Mouse (Mus musculus): ENCODE measurements around the gene Slc39a11. TPM values are rescaled to one million over a fixed set of nuclear protein-coding genes. Genes with fewer than 3 reads are reported as not detected.

Slc39a11 gene
- polyA plus RNA-seq, 1 experiment from 2014 or later, result 26.3 TPM

DNA sequence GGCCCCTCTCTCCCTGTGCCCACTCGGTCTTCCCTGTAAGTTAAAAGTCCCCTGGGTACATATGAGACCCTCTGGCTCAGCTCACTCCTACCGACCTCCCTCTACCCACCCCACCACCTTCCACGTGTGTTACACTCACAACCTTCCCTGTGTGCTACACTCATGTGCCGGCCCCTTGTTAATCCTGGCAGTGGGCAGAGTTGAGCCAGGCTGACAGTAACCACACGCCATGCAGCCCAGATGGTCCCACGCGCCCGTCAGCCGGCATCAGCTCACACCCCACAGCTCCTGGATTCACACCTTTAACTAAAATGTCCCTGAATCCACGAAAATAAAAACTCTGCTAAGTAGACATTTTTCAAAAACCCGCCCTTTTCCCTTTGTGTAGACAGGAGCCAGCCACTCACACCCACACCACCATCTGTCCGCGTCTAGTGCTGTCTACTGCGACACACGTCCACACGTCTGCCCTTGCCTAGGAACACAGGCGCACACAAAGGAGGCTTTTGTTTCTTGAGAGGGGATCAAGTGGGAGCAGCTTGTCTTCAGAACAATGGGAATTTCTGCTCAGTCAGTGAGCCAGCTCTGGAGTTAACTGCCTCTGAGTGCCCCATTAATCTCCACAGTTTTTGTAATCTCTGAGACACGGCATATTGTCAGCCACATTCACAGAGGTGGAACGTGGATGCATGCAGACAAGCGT lies 210.4 kb downstream of the Slc39a11 start:
- H3K27ac ChIP-seq, result peak overlapping the region; percentile 51; the same call in 1 of the 2 replicates

DNA sequence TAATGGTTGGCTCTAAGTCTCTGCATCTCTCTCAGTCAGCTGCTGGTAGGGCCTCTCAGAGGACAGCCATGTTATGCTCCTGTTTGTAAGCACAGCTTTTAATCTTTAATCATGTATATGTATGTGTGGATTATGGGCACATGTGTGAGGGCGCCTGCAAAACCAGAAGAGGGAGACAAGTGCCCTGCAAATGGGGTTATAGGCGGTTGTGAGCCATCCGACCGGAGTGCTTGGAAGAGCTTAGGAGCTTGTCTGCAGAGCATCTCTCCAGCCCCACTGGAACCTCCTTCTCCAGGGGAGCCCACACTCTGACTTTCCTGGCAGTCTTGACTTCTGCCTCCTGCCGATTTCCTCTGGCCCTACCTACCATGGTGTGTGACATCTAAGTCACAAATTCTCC lies 211.0 kb downstream of the Slc39a11 start:
- Histone ChIP-seq H3K27ac (no peak overlapping the region), H3K9ac (peak overlapping the region; percentile 7; the same call in 1 of the 2 replicates), H3K9me3 (no peaks in the 10 kb centered on the region; the same call in 1 of the 2 replicates), H3K4me3 (no peak overlapping the region), H3K27me3 (no peaks in the 10 kb centered on the region), H3K36me3 (0 out of 2 replicates have a peak, but pooled peaks cover 3% of the 10 kb centered on the region), H3K4me2 (no peak overlapping the region), H3K4me1 (peaks cover 24% of the 10 kb centered on the region)
- ATAC-seq (ENCODE audit: insufficient number of reproducible peaks, insufficient read depth, low FRiP score, low TSS enrichment, low read depth), result no peak
- 82% methylated on average over 5 of the region's 5 CpGs for WGBS

More for the DNA sequence above, 210.4 kb downstream of the Slc39a11 start:
- WGBS, result 50% methylated on average over 20 of the region's 20 CpGs
- ATAC-seq (ENCODE audit: insufficient number of reproducible peaks, insufficient read depth, low FRiP score, low TSS enrichment, low read depth), result no peak
- no peak overlapping the region for H3K4me3 ChIP-seq
- H3K4me1 ChIP-seq, result peaks cover 24% of the 10 kb centered on the region
- 0 out of 2 replicates have a peak, but pooled peaks cover 3% of the 10 kb centered on the region for H3K36me3 ChIP-seq
- no peaks in the 10 kb centered on the region; the same call in 1 of the 2 replicates for H3K9me3 ChIP-seq
- H3K4me2 ChIP-seq, result no peak overlapping the region
- H3K9ac ChIP-seq, result peak overlapping the region; percentile 7; the same call in 1 of the 2 replicates
- no peaks in the 10 kb centered on the region for H3K27me3 ChIP-seq

DNA sequence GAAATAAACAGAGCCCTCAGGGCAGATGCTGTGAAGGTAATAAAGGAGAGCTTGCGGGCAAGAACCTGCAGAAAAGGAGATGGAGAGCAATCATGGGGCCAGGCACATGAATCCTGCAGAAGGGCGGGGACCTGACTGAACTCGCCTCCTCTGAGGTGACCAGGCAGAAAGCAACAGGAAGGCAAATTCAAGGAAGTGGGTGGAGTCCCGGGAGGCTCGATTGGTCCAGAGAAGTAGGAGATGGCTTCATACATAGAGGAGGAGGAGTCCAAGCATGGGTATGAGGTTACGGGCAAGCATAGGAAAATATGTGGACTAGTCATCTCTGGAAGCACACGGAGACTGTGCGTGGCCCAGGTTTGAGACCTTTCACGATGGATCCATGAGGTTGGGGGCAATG lies 212.5 kb downstream of the Slc39a11 start:
- Histone ChIP-seq H3K9me3 (no peaks in the 10 kb centered on the region; the same call in 1 of the 2 replicates), H3K4me2 (no peak overlapping the region), H3K9ac (no peak overlapping the region), H3K4me3 (no peak overlapping the region), H3K27me3 (no peaks in the 10 kb centered on the region), H3K27ac (no peak overlapping the region), H3K4me1 (peaks cover 24% of the 10 kb centered on the region), H3K36me3 (0 out of 2 replicates have a peak, but pooled peaks cover 3% of the 10 kb centered on the region)
- WGBS, result 82% methylated on average over 9 of the region's 9 CpGs
- ATAC-seq (ENCODE audit: insufficient number of reproducible peaks, insufficient read depth, low FRiP score, low TSS enrichment, low read depth), result no peak

DNA sequence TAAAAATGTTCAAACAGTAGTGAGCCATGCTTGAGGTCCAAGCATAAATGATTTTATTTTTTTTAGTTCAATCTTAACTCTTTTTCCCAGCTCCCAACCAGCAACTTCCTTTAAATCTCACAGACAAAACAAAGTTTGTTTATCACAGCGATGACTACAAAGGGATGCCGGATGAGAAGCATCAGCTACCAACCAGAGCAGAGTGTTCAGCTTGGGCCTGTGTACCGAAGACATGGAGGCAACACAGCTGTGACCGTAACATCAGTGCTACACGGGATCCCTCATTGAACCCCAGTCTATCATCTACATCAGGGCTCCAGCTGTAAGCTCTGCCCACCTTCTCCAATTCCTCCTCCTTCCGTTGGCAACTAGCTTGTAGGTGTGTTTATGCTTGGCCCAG lies 213.6 kb downstream of the Slc39a11 start:
- Histone ChIP-seq H3K9me3 (peaks cover 5% of the 10 kb centered on the region; the same call in 1 of the 2 replicates), H3K27me3 (no peaks in the 10 kb centered on the region), H3K36me3 (0 out of 2 replicates have a peak, but pooled peaks cover 3% of the 10 kb centered on the region), H3K4me3 (no peak overlapping the region), H3K9ac (no peak overlapping the region), H3K4me1 (peaks cover 24% of the 10 kb centered on the region), H3K27ac (no peak overlapping the region), H3K4me2 (no peak overlapping the region)
- ATAC-seq (ENCODE audit: insufficient number of reproducible peaks, insufficient read depth, low FRiP score, low TSS enrichment, low read depth), result no peak
- 82% methylated on average over 6 of the region's 6 CpGs for WGBS

DNA sequence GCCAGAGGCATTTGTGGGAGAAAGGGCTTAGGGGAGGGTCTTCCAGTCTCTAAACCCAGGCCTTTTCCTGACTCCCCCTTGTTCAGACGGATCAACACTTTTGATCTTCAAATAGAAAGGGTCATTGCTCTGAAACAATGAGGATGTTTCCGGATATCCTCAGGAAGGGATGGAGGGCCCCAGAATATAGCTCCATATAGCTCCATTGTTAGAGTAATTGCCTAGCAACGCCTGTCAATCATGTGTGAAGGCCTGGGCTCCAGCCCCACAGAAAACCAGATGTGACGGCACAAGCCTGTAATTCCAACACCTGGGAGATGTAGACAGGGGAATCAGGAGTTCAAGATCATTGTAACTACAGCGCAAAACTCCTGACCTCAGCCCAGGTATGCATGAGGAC lies 214.2 kb downstream of the Slc39a11 start:
- 48% methylated on average over 5 of the region's 5 CpGs for WGBS

DNA sequence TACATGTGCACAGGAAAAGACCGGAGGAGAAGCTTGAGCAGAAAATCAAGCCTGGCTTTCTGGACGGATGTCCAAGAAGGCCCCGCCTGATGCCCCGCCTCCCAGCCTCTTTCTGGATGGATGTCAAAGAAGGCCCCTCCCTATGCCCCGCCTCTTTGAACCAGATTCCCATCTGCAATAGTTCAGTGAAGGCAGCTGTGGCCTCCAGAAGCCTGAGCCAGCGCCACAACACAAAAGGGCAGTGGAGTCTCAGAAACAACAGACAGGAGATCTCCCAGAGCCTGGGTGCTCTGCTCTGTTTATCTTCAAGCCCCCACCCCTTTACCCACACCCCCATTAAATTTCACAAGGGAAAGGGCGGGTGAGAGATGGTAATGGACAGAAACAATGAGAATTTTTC lies 218.7 kb downstream of the Slc39a11 start:
- Histone ChIP-seq H3K9ac (no peak overlapping the region), H3K4me3 (no peak overlapping the region), H3K27ac (no peak overlapping the region), H3K27me3 (no peaks in the 10 kb centered on the region), H3K4me1 (peaks cover 8% of the 10 kb centered on the region; the same call in 1 of the 2 replicates), H3K36me3 (no peaks in the 10 kb centered on the region), H3K4me2 (no peak overlapping the region), H3K9me3 (0 out of 2 replicates have a peak, but pooled peaks cover 5% of the 10 kb centered on the region)
- WGBS, result 69% methylated on average over 7 of the region's 7 CpGs
- ATAC-seq (ENCODE audit: insufficient number of reproducible peaks, insufficient read depth, low FRiP score, low TSS enrichment, low read depth), result no peak

More for the DNA sequence above, 214.2 kb downstream of the Slc39a11 start:
- no peak for ATAC-seq (ENCODE audit: insufficient number of reproducible peaks, insufficient read depth, low FRiP score, low TSS enrichment, low read depth)
- H3K27ac ChIP-seq, result no peak overlapping the region
- H3K27me3 ChIP-seq, result no peaks in the 10 kb centered on the region
- H3K9ac ChIP-seq, result no peak overlapping the region
- H3K4me3 ChIP-seq, result no peak overlapping the region
- peaks cover 24% of the 10 kb centered on the region for H3K4me1 ChIP-seq
- H3K9me3 ChIP-seq, result 0 out of 2 replicates have a peak, but pooled peaks cover 5% of the 10 kb centered on the region
- no peak overlapping the region for H3K4me2 ChIP-seq
- no peaks in the 10 kb centered on the region for H3K36me3 ChIP-seq

DNA sequence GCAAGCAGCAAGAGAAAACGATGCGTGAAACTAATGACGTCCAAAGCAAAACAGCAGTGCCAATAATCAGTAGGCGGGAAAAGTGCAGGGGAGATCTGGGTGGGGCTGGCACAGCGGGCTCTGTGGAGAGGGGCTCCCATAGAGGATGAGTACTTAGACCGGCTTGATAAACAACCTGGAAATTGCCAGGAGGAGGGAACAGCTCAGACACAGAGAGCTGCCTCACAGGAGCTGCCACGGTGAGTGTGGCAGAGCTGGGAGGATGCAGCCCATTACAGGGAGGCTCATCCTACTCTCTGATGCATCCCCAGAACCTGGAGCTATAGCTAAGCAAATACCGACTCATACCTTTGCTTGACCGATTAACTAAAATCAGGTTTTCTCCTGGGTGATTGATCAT lies 224.0 kb downstream of the Slc39a11 start:
- Histone ChIP-seq H3K4me3 (no peak overlapping the region), H3K4me2 (no peak overlapping the region), H3K36me3 (no peaks in the 10 kb centered on the region), H3K9ac (no peak overlapping the region), H3K4me1 (peaks cover 13% of the 10 kb centered on the region; the same call in 1 of the 2 replicates), H3K9me3 (no peaks in the 10 kb centered on the region), H3K27ac (no peak overlapping the region), H3K27me3 (no peaks in the 10 kb centered on the region)
- no peak for ATAC-seq (ENCODE audit: insufficient number of reproducible peaks, insufficient read depth, low FRiP score, low TSS enrichment, low read depth)
- 61% methylated on average over 9 of the region's 9 CpGs for WGBS

DNA sequence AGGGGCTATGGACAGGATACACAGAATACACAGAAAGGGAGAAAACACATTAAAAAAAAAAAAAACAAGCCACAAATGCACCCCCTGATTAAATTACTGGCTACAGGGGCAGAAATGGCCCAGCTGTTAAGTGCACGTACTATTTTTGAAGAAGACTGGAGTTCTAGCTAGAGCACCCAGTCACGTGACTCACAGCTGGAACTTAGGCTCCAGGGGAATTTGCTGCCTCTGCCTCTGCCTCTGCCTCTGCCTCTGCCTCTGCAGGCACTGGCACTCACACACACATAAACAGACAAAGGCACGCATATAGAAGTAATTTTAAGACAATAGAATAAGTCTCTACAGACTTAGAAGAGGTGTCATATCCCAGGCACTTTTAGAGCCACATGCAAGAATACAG lies 224.4 kb downstream of the Slc39a11 start:
- Histone ChIP-seq H3K9ac (no peak overlapping the region), H3K9me3 (no peaks in the 10 kb centered on the region), H3K4me2 (no peak overlapping the region), H3K27ac (no peak overlapping the region), H3K4me1 (peaks cover 13% of the 10 kb centered on the region; the same call in 1 of the 2 replicates), H3K27me3 (no peaks in the 10 kb centered on the region), H3K36me3 (no peaks in the 10 kb centered on the region), H3K4me3 (no peak overlapping the region)
- 53% methylated on average over 3 of the region's 3 CpGs for WGBS
- ATAC-seq (ENCODE audit: insufficient number of reproducible peaks, insufficient read depth, low FRiP score, low TSS enrichment, low read depth), result no peak

DNA sequence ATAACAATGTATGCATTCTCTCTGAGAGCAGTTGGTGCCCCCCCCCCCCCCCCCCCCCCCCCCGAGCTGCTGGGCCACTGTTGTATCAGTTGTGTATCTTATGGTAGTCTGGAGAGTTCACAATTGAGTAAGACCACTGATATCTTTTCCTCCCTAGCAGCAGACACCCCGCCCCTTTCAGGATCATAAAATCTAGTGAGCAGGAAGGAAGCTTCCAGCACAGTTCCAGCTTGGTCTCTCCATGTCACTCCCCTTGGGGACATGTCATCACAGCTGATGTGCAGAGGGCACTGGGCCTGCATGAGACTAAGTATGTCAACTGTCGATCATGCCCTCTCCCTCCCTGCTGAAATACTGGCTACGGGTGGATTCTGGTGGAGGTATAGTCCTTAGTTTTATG lies 225.1 kb downstream of the Slc39a11 start:
- Histone ChIP-seq H3K9ac (no peak overlapping the region), H3K4me1 (peaks cover 13% of the 10 kb centered on the region; the same call in 1 of the 2 replicates), H3K27me3 (no peaks in the 10 kb centered on the region), H3K4me3 (no peak overlapping the region), H3K4me2 (no peak overlapping the region), H3K27ac (no peak overlapping the region), H3K9me3 (no peaks in the 10 kb centered on the region), H3K36me3 (no peaks in the 10 kb centered on the region)
- WGBS, result 95% methylated on average over 3 of the region's 4 CpGs
- ATAC-seq (ENCODE audit: insufficient number of reproducible peaks, insufficient read depth, low FRiP score, low TSS enrichment, low read depth), result no peak

DNA sequence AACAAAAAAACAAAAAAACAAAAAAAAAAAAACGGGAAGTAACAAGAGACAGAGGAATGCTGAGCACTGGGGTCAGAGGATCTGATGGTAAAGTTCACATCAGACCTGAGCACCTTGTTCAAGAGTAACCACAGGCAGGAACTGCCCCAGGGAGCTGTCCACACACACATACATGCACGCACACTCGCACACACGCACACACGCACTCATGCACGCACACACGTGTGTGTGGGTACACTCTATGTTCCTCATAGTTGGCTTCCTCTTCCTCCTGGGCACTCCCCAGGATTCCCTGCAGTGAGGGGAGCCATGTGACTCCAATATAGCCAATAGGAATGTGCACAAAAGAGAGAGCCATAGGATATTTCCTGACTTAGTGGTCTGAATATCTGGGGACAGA lies 227.3 kb downstream of the Slc39a11 start:
- no peaks in the 10 kb centered on the region for H3K9me3 ChIP-seq
- no peak overlapping the region for H3K9ac ChIP-seq
- no peak overlapping the region for H3K4me2 ChIP-seq
- no peak overlapping the region for H3K27ac ChIP-seq
- no peaks in the 10 kb centered on the region for H3K36me3 ChIP-seq
- H3K27me3 ChIP-seq, result no peaks in the 10 kb centered on the region
- H3K4me3 ChIP-seq, result no peak overlapping the region
- H3K4me1 ChIP-seq, result peaks cover 13% of the 10 kb centered on the region; the same call in 1 of the 2 replicates
- WGBS, result 91% methylated on average over 7 of the region's 7 CpGs
- ATAC-seq (ENCODE audit: insufficient number of reproducible peaks, insufficient read depth, low FRiP score, low TSS enrichment, low read depth), result no peak

DNA sequence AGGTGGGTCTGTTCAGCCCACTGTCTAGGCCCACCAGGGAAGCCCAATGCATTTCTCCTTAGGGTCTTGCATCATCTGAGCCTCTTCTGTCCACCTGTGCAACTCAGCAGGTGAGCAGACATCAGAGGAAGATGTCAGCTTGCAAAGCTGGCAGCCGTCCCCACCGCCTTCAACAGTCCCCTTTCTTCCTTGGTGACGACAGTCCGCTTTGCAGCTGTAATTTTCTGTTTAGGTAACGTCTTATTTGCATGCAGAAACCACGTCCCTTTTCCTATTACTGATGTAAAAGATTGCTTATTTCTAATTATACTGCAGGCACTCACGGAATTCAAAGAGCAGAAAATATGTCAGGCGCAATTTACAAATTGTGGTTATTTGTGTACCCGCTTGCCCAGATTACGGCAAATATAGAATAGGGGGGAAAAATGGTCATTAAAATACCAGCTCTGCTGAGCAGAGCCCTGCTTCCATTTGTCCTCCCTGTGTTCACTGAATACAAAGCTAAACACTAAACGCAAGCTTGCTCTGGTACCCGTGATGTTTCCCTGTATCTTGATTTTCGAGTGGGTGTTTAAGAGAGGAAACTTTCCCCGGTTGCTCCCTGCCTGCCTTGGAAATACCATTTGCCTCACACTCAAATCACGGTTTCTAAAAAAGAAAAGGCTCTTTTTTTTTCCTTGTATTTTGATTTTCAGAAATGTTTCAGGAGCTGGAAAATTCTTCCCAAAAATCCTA lies 230.8 kb downstream of the Slc39a11 start:
- WGBS, result 73% methylated on average over 15 of the region's 15 CpGs
- no peak overlapping the region for H3K27ac ChIP-seq
- ATAC-seq (ENCODE audit: insufficient number of reproducible peaks, insufficient read depth, low FRiP score, low TSS enrichment, low read depth), result no peak
- H3K4me2 ChIP-seq, result no peak overlapping the region
- H3K9me3 ChIP-seq, result no peaks in the 10 kb centered on the region
- H3K36me3 ChIP-seq, result no peaks in the 10 kb centered on the region
- no peaks in the 10 kb centered on the region for H3K27me3 ChIP-seq
- H3K4me3 ChIP-seq, result no peak overlapping the region
- H3K9ac ChIP-seq, result no peak overlapping the region
- H3K4me1 ChIP-seq, result no peaks in the 10 kb centered on the region

All from embryonic facial prominence, embryonic 13.5 days (tissue).